Mouse (Mus musculus) right cerebral cortex, postnatal 25 days (tissue): ENCODE data around the gene Il17f.
"Not testable (repeated sequence)": the region's sequence is repeated elsewhere in the genome, so short reads cannot be mapped to it uniquely, and the experiment has no call there.

ENCODE experiments used
- DNase-seq: peaks from one replicate; pipeline ENCODE4 v3.0.0; 2022

The Il17f gene

GRCm38 (mm10) chr1:20778366-20778765 lies 12.1 kb downstream of the Il17f start:
- no peak for DNase-seq

- DNase-seq = not testable (repeated sequence)
These were observed 16.2 kb downstream of the Il17f start for GRCm38 (mm10) chr1:20774026-20774730.

GRCm38 (mm10) chr1:20766526-20766925 lies 23.9 kb downstream of the Il17f start:
- no peak for DNase-seq

- DNase-seq = no peak
These were observed 29.0 kb downstream of the Il17f start for GRCm38 (mm10) chr1:20761411-20761810.

GRCm38 (mm10) chr1:20760331-20760730 lies 30.1 kb downstream of the Il17f start:
- DNase-seq = no peak

GRCm38 (mm10) chr1:20759799-20760198 lies 30.6 kb downstream of the Il17f start:
- peak; percentile 38 for DNase-seq

- no peak for DNase-seq
These were observed 32.8 kb downstream of the Il17f start for GRCm38 (mm10) chr1:20757586-20757985.

- no peak for DNase-seq
These were observed 36.0 kb downstream of the Il17f start for GRCm38 (mm10) chr1:20754439-20754838.

- no peak for DNase-seq
These were observed 49.9 kb downstream of the Il17f start for GRCm38 (mm10) chr1:20740496-20740998.

GRCm38 (mm10) chr1:20738483-20738882 lies 51.9 kb downstream of the Il17f start:
- DNase-seq = no peak

GRCm38 (mm10) chr1:20736572-20736971 lies 53.8 kb downstream of the Il17f start:
- DNase-seq = no peak

- DNase-seq = no peak
These were observed 59.5 kb downstream of the Il17f start, which contains the start of gene Il17a for GRCm38 (mm10) chr1:20730903-20731302. Il17a (plus strand) TSS chr1:20730905.
